Mouse (Mus musculus) liver, postnatal 0 days (tissue): Measurements from ENCODE around the gene Gpr162.

ENCODE experiments used
- CTCF ChIP-seq: sonication (generic); IDR thresholded peaks from 2 replicates; pipeline ENCODE4 v1.5.1; 2016; ENCODE audit warnings: antibody characterized with exemption, low read depth
- EP300 ChIP-seq: IDR thresholded peaks from 2 replicates; pipeline ENCODE4 v1.6.1; 2016; ENCODE audit warnings: antibody characterized with exemption, low read depth, mild to moderate bottlenecking

DNA sequence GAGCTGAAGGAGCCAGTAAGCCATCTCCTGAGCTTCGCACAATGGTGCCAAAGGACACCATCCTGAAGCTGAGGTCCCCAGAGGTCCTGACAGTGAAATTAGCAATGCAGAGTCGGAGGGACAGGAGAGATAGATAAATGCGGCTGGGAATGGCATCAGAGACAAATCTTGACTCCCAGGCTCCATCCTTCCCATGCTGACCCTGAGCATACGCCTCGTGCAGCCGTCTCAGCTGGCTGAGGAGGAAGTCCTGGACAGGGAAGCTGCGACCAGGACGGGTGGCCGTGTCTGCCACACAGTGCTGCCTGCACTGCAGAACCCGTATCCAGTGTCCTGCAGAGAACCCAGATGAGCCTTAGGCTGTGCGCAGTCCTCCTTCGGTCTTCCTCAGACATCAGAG lies 9.1 kb downstream of the Gpr162 start:
- TF ChIP-seq CTCF, result no peak
- no peak for TF ChIP-seq EP300
